Mouse (Mus musculus) ovary, postnatal 14 days (tissue): ENCODE measurements around the gene 1700069L16Rik.
A peak's percentile ranks its signal among the peaks of the same experiment; 100 is the strongest.

ENCODE experiments used
- DNase-seq: peaks from one replicate; pipeline ENCODE4 v3.0.0; 2022; ENCODE audit warnings: low spot score

Gene 1700069L16Rik

DNA sequence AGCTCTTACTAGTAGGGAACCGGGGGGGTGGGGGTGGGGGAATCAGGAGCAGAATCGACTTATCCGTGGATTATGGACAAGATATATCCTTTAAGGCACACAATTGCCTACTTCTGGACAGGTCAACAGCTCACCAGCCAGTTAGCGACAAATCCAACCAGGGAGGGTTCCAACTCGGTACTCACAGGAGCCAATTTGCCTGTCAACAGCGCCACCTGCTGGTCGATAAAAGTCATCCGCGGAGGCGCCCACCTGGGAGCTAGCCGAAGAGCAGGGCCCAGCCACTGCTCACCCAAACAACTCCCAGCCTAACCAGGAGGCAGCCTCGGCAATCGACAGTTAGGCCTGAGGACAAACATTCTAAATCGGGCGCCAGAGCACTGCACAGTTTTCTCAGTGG lies at the start of gene 1700069L16Rik:
TSS of gene 1700069L16Rik (minus strand) at position 327 of the 400 bp plus-strand sequence.
- DNase-seq: peak; percentile 71

DNA sequence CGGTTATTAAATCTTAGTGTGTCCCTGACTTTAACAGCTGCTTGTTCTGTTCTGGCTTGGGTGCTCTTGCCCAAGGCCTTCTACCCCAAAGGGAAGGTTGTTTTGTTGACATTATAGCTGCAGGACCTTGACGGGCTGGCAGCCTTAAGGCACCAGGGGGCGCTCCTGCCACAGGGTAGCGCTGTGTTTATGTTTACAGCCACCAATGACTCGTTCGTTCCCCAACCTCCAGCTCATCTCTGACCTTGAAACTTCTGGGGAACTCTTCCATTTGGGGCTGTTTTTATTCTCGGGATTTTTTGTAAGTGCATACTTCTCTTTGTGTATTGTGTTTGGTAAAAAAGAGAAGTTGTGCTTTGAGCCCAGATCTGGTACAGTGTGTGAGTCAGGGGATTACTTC lies 49.1 kb upstream of the 1700069L16Rik start:
- DNase-seq: peak; percentile 83

DNA sequence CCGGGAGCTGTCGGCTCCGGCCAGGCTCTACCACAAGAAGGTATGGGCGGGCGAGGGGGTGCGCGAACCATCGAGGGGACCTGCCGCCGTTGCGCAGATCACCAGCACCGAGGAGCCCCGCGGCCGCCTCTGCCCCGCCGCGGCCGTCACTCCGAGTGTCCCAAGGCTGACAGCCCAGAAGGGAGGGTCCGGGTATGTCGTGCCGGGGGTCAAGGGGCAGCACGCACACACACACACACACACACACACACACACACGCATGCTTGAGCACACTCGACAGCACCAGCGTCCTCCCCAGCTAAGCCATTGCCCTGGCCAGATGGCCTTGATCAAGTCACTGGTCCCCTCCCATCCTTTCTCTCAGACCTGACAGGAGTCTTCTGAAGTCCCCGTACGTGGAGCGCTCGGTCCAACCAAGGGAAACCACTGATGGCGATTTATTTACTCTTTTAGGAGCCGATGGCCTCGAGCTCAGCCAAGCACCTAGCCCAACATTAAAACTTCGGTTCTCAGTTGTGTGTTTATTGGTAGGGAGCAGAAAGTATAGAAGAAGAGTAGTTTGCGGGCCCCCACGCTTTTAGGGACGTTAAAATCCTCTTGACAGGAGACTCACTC lies 48.4 kb upstream of the 1700069L16Rik start:
- no peak for DNase-seq

DNA sequence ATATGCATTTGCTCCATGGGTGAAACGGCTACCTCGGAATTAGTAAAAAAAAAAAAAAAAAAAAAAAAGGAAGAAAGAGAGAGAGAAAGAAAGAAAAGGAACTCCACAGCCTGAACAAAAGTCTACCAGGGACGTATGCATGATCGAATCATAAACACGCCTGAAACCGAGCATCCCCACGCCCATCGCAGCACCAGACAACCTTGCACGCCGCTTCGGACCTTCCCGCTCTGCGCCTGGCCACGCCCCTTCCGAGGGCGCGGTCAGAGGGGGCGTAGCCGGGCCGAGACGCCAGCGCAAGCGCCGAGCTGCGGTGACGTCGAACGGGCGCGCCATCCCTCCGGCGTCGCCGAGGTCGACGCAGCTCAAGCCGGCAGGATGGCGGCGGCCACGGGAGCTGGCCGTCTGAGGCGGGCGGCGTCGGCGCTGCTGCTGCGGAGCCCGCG lies 47.9 kb upstream of the 1700069L16Rik start, which contains the start of the genes Sart3 and Iscu:
TSS of gene Sart3 (minus strand) at position 61 of the 446 bp plus-strand sequence.
TSS of gene Iscu (plus strand) at position 299 of the 446 bp plus-strand sequence.
- DNase-seq: peak; percentile 95

GRCm38 (mm10) chr5:113771213-113772162 lies 46.9 kb upstream of the 1700069L16Rik start:
- DNase-seq: peak; percentile 69

- no peak for DNase-seq
Measured at GRCm38 (mm10) chr5:113768806-113769205, 44.2 kb upstream of the 1700069L16Rik start.

DNA sequence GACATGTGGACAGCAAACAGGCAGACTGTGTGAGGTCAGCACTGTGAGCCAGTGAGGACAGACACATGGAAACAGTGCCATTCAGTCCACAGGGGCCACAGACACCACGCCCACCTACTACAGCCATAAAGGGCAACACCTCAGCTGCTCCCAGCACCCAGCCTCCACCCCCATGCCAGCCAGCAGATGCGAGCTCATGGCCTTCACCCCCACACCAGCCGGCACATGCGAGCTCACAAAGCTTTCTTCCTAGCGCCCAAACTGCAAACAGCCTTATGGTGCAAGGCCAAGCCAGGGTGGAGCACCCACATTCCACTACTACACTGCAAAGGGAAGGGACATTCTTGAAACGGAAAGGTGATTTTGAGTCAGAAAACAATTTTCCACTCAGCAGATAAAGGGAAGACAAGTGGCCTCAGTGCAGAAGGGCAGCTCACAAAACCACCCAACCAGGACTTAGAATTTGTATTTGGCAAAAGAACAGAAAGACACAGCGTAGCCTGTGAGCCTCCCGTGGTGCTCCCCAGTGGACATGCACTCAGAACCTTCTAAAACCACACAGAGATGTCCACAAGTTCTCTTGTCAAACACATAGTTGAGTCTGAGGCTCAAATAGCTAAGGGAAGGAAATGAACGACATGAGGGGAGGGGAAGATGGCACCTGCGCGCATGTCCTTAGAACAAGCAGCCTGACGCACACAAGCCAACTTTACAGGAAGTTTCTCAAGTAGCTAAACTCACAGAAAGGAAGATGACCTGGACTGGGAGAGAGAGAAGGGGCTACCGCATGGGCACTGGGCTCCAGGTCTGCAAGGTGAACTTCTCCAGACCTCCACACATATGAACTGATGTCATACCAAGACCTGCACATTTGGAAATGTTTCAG lies 41.3 kb upstream of the 1700069L16Rik start:
- no peak for DNase-seq

DNA sequence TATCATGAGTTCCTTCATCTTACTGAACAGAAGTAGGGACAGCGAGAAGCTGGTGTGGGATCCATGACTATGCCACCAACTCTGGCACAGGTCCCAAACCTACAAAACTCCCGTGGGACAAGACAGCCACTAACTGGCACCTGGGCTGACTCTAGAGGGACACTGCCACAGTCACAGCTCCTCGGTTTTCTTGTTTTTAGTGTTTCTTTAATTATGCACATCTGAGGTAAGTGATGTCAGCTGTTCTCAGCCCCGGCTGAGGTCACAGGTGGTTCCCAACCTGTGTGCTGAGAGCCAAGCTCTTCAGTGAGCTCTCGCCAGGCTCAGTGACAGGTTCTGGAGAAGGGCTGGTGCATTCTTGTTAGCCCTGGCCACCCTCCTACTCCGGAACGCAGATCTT lies 39.9 kb upstream of the 1700069L16Rik start:
- no peak for DNase-seq

DNA sequence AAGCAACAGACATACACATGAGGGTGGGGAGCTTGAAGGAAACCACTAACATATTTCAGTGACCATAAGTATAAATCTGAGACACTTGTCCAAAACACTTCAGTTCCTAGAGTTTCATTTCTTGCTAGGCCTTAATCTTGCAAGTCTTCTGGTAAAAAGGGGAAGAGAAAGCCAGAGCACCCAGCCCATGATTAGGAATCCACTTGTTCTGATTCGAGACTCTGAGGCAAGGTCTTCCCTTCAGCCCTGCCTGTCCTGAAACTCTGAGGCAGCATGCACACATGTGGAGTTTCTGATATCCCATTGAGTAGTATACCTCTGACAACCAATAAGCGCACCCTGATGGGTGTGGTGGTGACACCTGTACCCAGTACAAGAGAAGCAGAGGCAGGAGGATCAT lies 37.0 kb upstream of the 1700069L16Rik start:
- DNase-seq: no peak

DNA sequence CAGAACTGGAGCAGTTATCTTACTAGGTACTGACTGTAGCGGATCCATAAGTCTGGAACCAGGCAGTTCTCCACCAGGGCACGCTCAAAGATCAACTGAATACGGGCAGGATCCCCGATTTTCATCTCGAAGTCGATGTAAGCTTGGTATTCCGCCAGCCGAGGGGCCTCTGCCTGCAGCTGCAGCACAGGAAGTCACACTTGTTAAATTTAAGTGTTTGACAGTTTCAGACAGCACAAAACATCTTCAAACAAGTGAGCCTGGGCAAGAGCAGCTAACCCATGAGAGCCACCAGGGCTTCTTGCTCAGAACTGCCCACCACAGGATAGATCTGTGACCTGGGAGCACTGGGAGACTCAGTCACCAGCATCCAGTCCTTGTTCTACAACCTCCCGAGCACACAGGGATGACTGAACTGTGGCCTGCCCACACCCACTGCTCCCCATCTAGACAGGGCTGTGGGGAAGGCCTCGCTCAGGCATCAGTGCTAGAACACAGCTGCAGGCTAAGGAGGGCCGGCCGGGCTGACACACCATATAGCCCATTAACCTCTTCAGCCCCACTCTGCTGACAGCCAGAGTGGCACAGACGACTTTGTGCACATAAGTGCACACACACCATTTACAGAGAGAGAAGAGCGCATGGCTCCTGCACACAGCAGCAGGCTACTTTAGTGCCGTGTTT lies 30.9 kb upstream of the 1700069L16Rik start:
- no peak for DNase-seq

GRCm38 (mm10) chr5:113751521-113752157 lies 27.1 kb upstream of the 1700069L16Rik start:
- no peak for DNase-seq

GRCm38 (mm10) chr5:113748556-113749331 lies 24.2 kb upstream of the 1700069L16Rik start:
- no peak for DNase-seq

- no peak for DNase-seq
Measured at GRCm38 (mm10) chr5:113747629-113748028, 23.1 kb upstream of the 1700069L16Rik start.

- no peak for DNase-seq
Measured at GRCm38 (mm10) chr5:113737607-113738237, 13.2 kb upstream of the 1700069L16Rik start.

GRCm38 (mm10) chr5:113736522-113737164 lies 12.1 kb upstream of the 1700069L16Rik start:
- DNase-seq: no peak

DNA sequence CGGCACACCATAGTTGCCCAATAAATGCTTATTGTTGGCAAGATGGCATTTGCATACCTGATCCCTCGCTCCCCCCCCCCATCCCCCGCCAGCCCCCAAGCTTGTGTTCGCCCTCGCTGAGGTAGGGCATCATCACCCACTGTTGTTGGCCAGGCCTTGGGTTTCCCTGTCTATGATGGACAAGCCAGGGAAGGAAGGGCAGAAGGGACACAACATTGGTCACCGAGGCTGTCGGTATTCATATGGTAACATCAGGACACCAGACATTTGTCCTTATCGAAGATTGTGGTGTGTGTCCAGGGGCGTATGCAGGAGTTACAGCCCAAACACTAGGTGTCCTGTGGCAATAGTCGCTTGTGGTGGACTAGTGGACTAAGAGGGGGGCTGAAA lies 11.5 kb upstream of the 1700069L16Rik start:
- no peak for DNase-seq

- DNase-seq: peak; percentile 79
Measured at GRCm38 (mm10) chr5:113735345-113736112, 11.0 kb upstream of the 1700069L16Rik start, which contains the start of gene Ficd. Ficd (plus strand) TSS chr5:113735803.

DNA sequence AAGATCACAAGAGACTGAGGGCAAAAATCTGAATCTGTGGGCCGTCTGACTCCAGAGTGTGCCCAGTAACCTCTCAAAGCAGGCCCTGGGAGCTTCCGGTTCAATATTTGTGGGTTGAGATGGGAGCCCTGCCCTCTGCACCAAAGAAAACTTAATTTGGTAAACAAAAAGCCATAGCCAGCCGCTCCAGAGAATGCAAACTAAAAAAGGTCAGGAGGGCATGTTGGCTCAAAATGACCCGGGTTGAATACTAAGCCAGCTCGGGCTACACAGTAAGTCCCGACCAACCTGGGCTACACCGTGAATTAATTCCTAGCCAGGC lies 10.4 kb upstream of the 1700069L16Rik start:
- no peak for DNase-seq
